ENCODE assay signal across 8 mouse cellular contexts in the genomic region with DNA sequence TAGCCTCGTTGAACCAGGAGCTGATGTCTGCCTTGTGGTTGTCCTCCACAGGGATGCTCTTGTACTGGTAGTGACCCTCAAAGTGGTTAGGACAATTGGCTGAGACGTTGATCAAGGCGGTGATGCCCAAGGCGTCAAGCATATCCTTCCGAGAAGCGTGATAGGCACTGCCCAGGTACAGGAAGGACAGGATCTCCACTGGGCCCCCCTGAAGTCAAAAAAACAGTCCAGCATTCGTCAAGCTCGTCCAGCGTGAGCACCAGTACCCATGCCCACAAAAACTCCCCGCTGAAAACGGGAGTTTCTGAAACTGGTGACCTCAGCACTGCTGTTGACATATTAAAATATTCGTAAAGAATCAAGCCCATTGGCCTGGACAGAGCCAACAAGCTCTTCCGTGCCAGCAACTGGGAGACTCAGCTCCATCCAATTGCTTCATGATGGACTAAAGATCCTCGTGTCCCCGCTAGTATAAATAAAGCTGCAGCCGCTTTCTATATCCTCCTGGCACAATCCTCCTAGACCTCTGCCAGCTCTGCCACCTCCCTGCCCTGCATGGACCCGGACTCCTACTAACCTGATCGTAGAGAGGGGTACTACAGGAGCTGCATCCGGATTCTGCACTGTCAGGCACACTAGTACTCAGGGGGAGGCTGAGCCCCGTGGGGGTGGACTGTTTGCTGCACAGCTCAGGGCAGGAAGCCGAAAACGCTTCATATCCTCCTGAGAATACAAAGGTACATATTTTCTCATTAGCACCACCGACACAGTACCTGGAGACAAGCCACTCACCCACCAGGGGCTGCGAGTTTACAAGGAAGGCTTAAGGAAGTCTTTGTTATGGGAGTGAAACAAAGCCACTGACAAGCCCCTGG. TPM values are rescaled to one million over a fixed set of nuclear protein-coding genes. Genes with fewer than 3 reads are reported as not detected.
DNase-seq lines count a peak whose midpoint lies in the region; ATAC-seq and TF ChIP-seq lines count a peak whose summit lies in the region.

No protein-coding gene starts in this region.

- ATAC-seq in hindbrain, embryonic 15.5 days (ENCODE audit: low FRiP score, low read depth), result peak; percentile 13; the same call in 1 of the 2 replicates
- ATAC-seq in limb, embryonic 14.5 days (ENCODE audit: low FRiP score, low read depth), result no peak
- ATAC-seq in midbrain, embryonic 15.5 days (replicated peaks), result peak; percentile 31

- H3K4me2 ChIP-seq in hindbrain, embryonic 15.5 days, result peak overlapping the region; percentile 63
- H3K4me2 ChIP-seq in limb, embryonic 14.5 days (replicated peaks; ENCODE audit: low read depth, low read length, severe bottlenecking), result peak overlapping the region; percentile 76
- H3K4me2 ChIP-seq in midbrain, embryonic 15.5 days, result peak overlapping the region; percentile 64

- no peaks in the 10 kb centered on the region for H3K9me3 ChIP-seq in hindbrain, embryonic 15.5 days
- H3K9me3 ChIP-seq in limb, embryonic 14.5 days (ENCODE audit: control insufficient read depth, low read length), result no peaks in the 10 kb centered on the region
- no peaks in the 10 kb centered on the region for H3K9me3 ChIP-seq in midbrain, embryonic 15.5 days

- peaks cover 20% of the 10 kb centered on the region for H3K4me1 ChIP-seq in cerebellum, adult 2 months (ENCODE audit: control insufficient read depth, insufficient read depth, low read length)
- peaks cover 53% of the 10 kb centered on the region for H3K4me1 ChIP-seq in hindbrain, embryonic 15.5 days (replicated peaks)
- peaks cover 39% of the 10 kb centered on the region for H3K4me1 ChIP-seq in limb, embryonic 14.5 days (ENCODE audit: control insufficient read depth, insufficient read depth, low read length)
- H3K4me1 ChIP-seq in midbrain, embryonic 15.5 days, result peaks cover 51% of the 10 kb centered on the region

- H3K36me3 ChIP-seq in hindbrain, embryonic 15.5 days, result 0 out of 2 replicates have a peak, but pooled peaks cover 3% of the 10 kb centered on the region
- peaks cover 12% of the 10 kb centered on the region for H3K36me3 ChIP-seq in limb, embryonic 14.5 days (ENCODE audit: control insufficient read depth, insufficient read depth, low read length)
- no peaks in the 10 kb centered on the region for H3K36me3 ChIP-seq in midbrain, embryonic 15.5 days (replicated peaks)

- WGBS in cerebellum, adult 2 months, result 2% methylated on average over 24 of the region's 24 CpGs
- 11% methylated on average over 24 of the region's 24 CpGs for WGBS in hindbrain, embryonic 15.5 days
- WGBS in limb, embryonic 14.5 days, result 21% methylated on average over 24 of the region's 24 CpGs
- WGBS in midbrain, embryonic 15.5 days, result 16% methylated on average over 24 of the region's 24 CpGs

- H3K4me3 ChIP-seq in cerebellum, adult 2 months (replicated peaks; ENCODE audit: insufficient read depth, low read depth, low read length), result peak overlapping the region; percentile 75
- peak overlapping the region; percentile 80 for H3K4me3 ChIP-seq in hindbrain, embryonic 15.5 days
- peak overlapping the region; percentile 76 for H3K4me3 ChIP-seq in limb, embryonic 14.5 days (replicated peaks; ENCODE audit: low read length)
- peak overlapping the region; percentile 86 for H3K4me3 ChIP-seq in midbrain, embryonic 15.5 days

- H3K27me3 ChIP-seq in cerebellum, adult 2 months (ENCODE audit: control insufficient read depth, insufficient read depth, low read length), result no peaks in the 10 kb centered on the region
- no peaks in the 10 kb centered on the region for H3K27me3 ChIP-seq in hindbrain, embryonic 15.5 days
- no peaks in the 10 kb centered on the region for H3K27me3 ChIP-seq in limb, embryonic 14.5 days (ENCODE audit: control insufficient read depth, insufficient read depth, low read length)
- H3K27me3 ChIP-seq in midbrain, embryonic 15.5 days (replicated peaks), result no peaks in the 10 kb centered on the region

- DNase-seq in kidney, adult 11 months, result peak; percentile 53
- no peak for DNase-seq in kidney, postnatal 10 days
- DNase-seq in cerebellum, adult 2 months, result peak; percentile 83
- DNase-seq in forelimb bud, embryonic 11.5 days (ENCODE audit: low read depth, low spot score), result peak; percentile 24
- DNase-seq in limb, embryonic 14.5 days (ENCODE audit: low spot score), result no peak
- DNase-seq in thymus, adult 18-20 months, result peak; percentile 54 to 73

- no peak; the same call in 1 of the 2 replicates for TF ChIP-seq POLR2A in cerebellum, adult 2 months (IDR thresholded peaks at IDR 0.05; ENCODE audit: borderline replicate concordance, insufficient read depth, low read length)
- TF ChIP-seq POLR2A in limb, embryonic 14.5 days (IDR thresholded peaks at IDR 0.05; ENCODE audit: borderline replicate concordance, extremely low read depth, insufficient read depth, insufficient read length), result no peak

- peak overlapping the region; percentile 98 for H3K27ac ChIP-seq in cerebellum, adult 2 months (ENCODE audit: insufficient read depth, low read length)
- H3K27ac ChIP-seq in hindbrain, embryonic 15.5 days (replicated peaks), result peak overlapping the region; percentile 99
- H3K27ac ChIP-seq in limb, embryonic 14.5 days (replicated peaks; ENCODE audit: low read depth, low read length), result peak overlapping the region; percentile 95
- peak overlapping the region; percentile 97 for H3K27ac ChIP-seq in midbrain, embryonic 15.5 days

- TF ChIP-seq CTCF in cerebellum, adult 2 months (IDR thresholded peaks at IDR 0.05; ENCODE audit: borderline replicate concordance, insufficient read depth, low read depth, low read length), result no peak

- peak overlapping the region; percentile 94 for H3K9ac ChIP-seq in hindbrain, embryonic 15.5 days
- H3K9ac ChIP-seq in limb, embryonic 14.5 days (ENCODE audit: low read depth, low read length, severe bottlenecking), result peak overlapping the region; percentile 88
- H3K9ac ChIP-seq in midbrain, embryonic 15.5 days, result peak overlapping the region; percentile 90

RNA-seq across cellular contexts. Expression of gene Ergic1, which starts 54.1 kb away (rescaled TPM):
- 137 and 148 TPM in 2 replicates for polyA plus RNA-seq in cerebellum, adult 2 months (2012; rRNA removed)
- polyA plus RNA-seq in hindbrain, embryonic 15.5 days (2015; fragmentation: Nextera tagmentation; extraction: Ambion mirVana), result 91.3 and 97.3 TPM in 2 replicates
- 222 and 267 TPM in 2 replicates for polyA plus RNA-seq in limb, embryonic 14.5 days (2012; rRNA removed)
- 156 and 157 TPM in 2 replicates for polyA plus RNA-seq in limb, embryonic 14.5 days (2014; fragmentation: Nextera tagmentation; extraction: Ambion mirVana)
- polyA plus RNA-seq in midbrain, embryonic 15.5 days (2015; fragmentation: Nextera tagmentation; extraction: Ambion mirVana), result 100 and 109 TPM in 2 replicates

RNA-seq across cellular contexts. Expression of gene Dusp1, which starts 54.7 kb away (rescaled TPM):
- polyA plus RNA-seq in cerebellum, adult 2 months (2012; rRNA removed), result 62.5 and 67.1 TPM in 2 replicates
- polyA plus RNA-seq in hindbrain, embryonic 15.5 days (2015; fragmentation: Nextera tagmentation; extraction: Ambion mirVana), result 27.7 and 34.6 TPM in 2 replicates
- 29.6 and 45.2 TPM in 2 replicates for polyA plus RNA-seq in limb, embryonic 14.5 days (2012; rRNA removed)
- 25.0 and 27.7 TPM in 2 replicates for polyA plus RNA-seq in limb, embryonic 14.5 days (2014; fragmentation: Nextera tagmentation; extraction: Ambion mirVana)
- 42.5 and 42.8 TPM in 2 replicates for polyA plus RNA-seq in midbrain, embryonic 15.5 days (2015; fragmentation: Nextera tagmentation; extraction: Ambion mirVana)

Comparison
In these comparisons a context has a peak if more than half of its experiments do, and no peak if none do; other contexts are left out.
1. DNase-seq: peak in kidney, adult 11 months (single experiment), cerebellum, adult 2 months (2 of 2), forelimb bud, embryonic 11.5 days (single experiment) and thymus, adult 18-20 months (2 of 2); none in kidney, postnatal 10 days (single experiment) and limb, embryonic 14.5 days (single experiment).
2. Peak in every context shown above with its lines, with median percentiles within 50 percentile points of each other: H3K27ac ChIP-seq, H3K4me3 ChIP-seq, H3K4me2 ChIP-seq and H3K9ac ChIP-seq.